In genomic region chr2:156007888-156008532, GRCm38 (mm10) we compare ENCODE assay signal across 7 mouse cellular contexts. TPM values are rescaled to one million over a fixed set of nuclear protein-coding genes. Genes with fewer than 3 reads are reported as not detected.
DNase-seq lines count a peak whose midpoint lies in the region; ATAC-seq lines count a peak whose summit lies in the region.

Gene 6430550D23Rik, minus strand, starts transcription at chr2:156007977.
Gene Ergic3, plus strand, starts transcription at chr2:156008045.

- H3K9me3 ChIP-seq in intestine, embryonic 16.5 days (ENCODE audit: control insufficient read depth, low read length) = 0 out of 2 replicates have a peak, but pooled peaks cover 3% of the 10 kb centered on the region
- H3K9me3 ChIP-seq in midbrain, embryonic 11.5 days (ENCODE audit: control insufficient read depth, low read length) = no peaks in the 10 kb centered on the region

- peaks cover 7% of the 10 kb centered on the region; the same call in 1 of the 2 replicates for H3K4me1 ChIP-seq in intestine, embryonic 16.5 days (ENCODE audit: control insufficient read depth, insufficient read depth, low read length)
- peaks cover 8% of the 10 kb centered on the region for H3K4me1 ChIP-seq in midbrain, embryonic 11.5 days (ENCODE audit: control insufficient read depth, insufficient read depth, low read length)

- H3K36me3 ChIP-seq in intestine, embryonic 16.5 days (ENCODE audit: control insufficient read depth, insufficient read depth, low read length) = peaks cover 8% of the 10 kb centered on the region
- H3K36me3 ChIP-seq in midbrain, embryonic 11.5 days (ENCODE audit: control insufficient read depth, insufficient read depth, low read length) = peaks cover 12% of the 10 kb centered on the region

- H3K27ac ChIP-seq in intestine, embryonic 16.5 days (ENCODE audit: low read length) = peak within 1 kb of the TSS; percentile 73
- H3K27ac ChIP-seq in midbrain, embryonic 11.5 days (ENCODE audit: low read depth, low read length) = peak within 1 kb of the TSS; percentile 35; the same call in 1 of the 2 replicates

- DNase-seq in adrenal gland, adult 8-10 months = peak; percentile 98
- DNase-seq in embryo, embryonic 9.5 days (ENCODE audit: extremely low spot score) = peak; percentile 98
- peak; percentile 92 to 95 for DNase-seq in gastrocnemius, postnatal 4 days (ENCODE audit: low spot score in 2 of 2)
- DNase-seq in left cerebral cortex, postnatal 36 days (ENCODE audit: low spot score in 2 of 2) = peak; percentile 95 to 97
- DNase-seq in midbrain, embryonic 11.5 days (ENCODE audit: low spot score, missing footprints) = peak; percentile 99
- peak; percentile 96 for DNase-seq in skeletal muscle tissue, adult 2 months (ENCODE audit: low read depth, low spot score)

- peak; percentile 100 for ATAC-seq in intestine, embryonic 16.5 days
- peak; percentile 99 for ATAC-seq in midbrain, embryonic 11.5 days (ENCODE audit: low FRiP score)

- WGBS in intestine, embryonic 16.5 days = under 1% methylated on average over 42 of the region's 45 CpGs
- under 1% methylated on average over 45 of the region's 45 CpGs for WGBS in midbrain, embryonic 11.5 days

- H3K4me3 ChIP-seq in intestine, embryonic 16.5 days (ENCODE audit: low read length) = peak within 1 kb of the TSS; percentile 79
- peak within 1 kb of the TSS; percentile 86 for H3K4me3 ChIP-seq in midbrain, embryonic 11.5 days (ENCODE audit: low read depth, low read length)

- H3K4me2 ChIP-seq in intestine, embryonic 16.5 days (ENCODE audit: low read depth, low read length) = peak within 1 kb of the TSS; percentile 76
- H3K4me2 ChIP-seq in midbrain, embryonic 11.5 days = peak within 1 kb of the TSS; percentile 79

- peak within 1 kb of the TSS; percentile 85 for H3K9ac ChIP-seq in intestine, embryonic 16.5 days (ENCODE audit: low read depth, low read length)
- peak within 1 kb of the TSS; percentile 80 for H3K9ac ChIP-seq in midbrain, embryonic 11.5 days (ENCODE audit: low read length)

- intact Hi-C loops in left cerebral cortex, postnatal 36 days (cut with DNase I) = loop anchor here (5.0 kb wide), 1 partner anchor 134 kb away; the partner anchor contains the start of genes Nfs1 and Romo1

- H3K27me3 ChIP-seq in intestine, embryonic 16.5 days (replicated peaks; ENCODE audit: control insufficient read depth, insufficient read depth, low read length) = no peaks in the 10 kb centered on the region
- no peaks in the 10 kb centered on the region for H3K27me3 ChIP-seq in midbrain, embryonic 11.5 days (ENCODE audit: control insufficient read depth, insufficient read depth, low read length)

RNA-seq across cellular contexts. Expression of gene 6430550D23Rik, which starts in this region (rescaled TPM):
- 1 to 10 TPM; 1.3 to 6.1 (median 3.5) TPM for total RNA-seq in adrenal gland, adult 8-10 months (2022)
- under 1 TPM; 0.23 to 0.59 TPM for total RNA-seq in gastrocnemius, postnatal 4 days (2021)
- polyA plus RNA-seq in intestine, embryonic 16.5 days (2015; fragmentation: Nextera tagmentation; extraction: Ambion mirVana) = 1.7 and 1.9 TPM in 2 replicates
- total RNA-seq in left cerebral cortex, postnatal 36 days (2021) = 1 to 10 TPM; 1.5 to 1.6 TPM
- polyA plus RNA-seq in midbrain, embryonic 11.5 days (2014; fragmentation: Nextera tagmentation; extraction: Ambion mirVana) = 0.62 and 1.1 TPM in 2 replicates

RNA-seq across cellular contexts. Expression of gene Ergic3, which starts in this region (rescaled TPM):
- total RNA-seq in adrenal gland, adult 8-10 months (2022) = 100 to 1,000 TPM; 207 to 250 (median 232) TPM
- total RNA-seq in gastrocnemius, postnatal 4 days (2021) = 10 to 100 TPM; 92.9 to 98.5 TPM
- polyA plus RNA-seq in intestine, embryonic 16.5 days (2015; fragmentation: Nextera tagmentation; extraction: Ambion mirVana) = 268 and 281 TPM in 2 replicates
- 100 to 1,000 TPM; 195 to 222 TPM for total RNA-seq in left cerebral cortex, postnatal 36 days (2021)
- 212 and 224 TPM in 2 replicates for polyA plus RNA-seq in midbrain, embryonic 11.5 days (2014; fragmentation: Nextera tagmentation; extraction: Ambion mirVana)

Comparison
In these comparisons a context has a peak if more than half of its experiments do, and no peak if none do; other contexts are left out.
1. Peak in every context shown above with its lines: DNase-seq, ATAC-seq, H3K4me3 ChIP-seq and H3K27ac ChIP-seq.